Mouse (Mus musculus) stomach, postnatal 0 days (tissue): Measurements from ENCODE around the gene Tigd4.
A peak's percentile ranks its signal among the peaks of the same experiment; 100 is the strongest.

Experiments used
- CTCF ChIP-seq: IDR thresholded peaks from 2 replicates; pipeline ENCODE4 v1.5.1; 2016; ENCODE audit warnings: antibody characterized with exemption, low read depth, mild to moderate bottlenecking, moderate library complexity
- EP300 ChIP-seq: optimal IDR thresholded peaks from 2 replicates; pipeline ENCODE3; 2016; ENCODE audit warnings: antibody characterized with exemption

- TF ChIP-seq CTCF, result peak; percentile 86
- TF ChIP-seq EP300, result no peak
These were observed 21.9 kb downstream of the Tigd4 start for GRCm38 (mm10) chr3:84615050-84615855.
